Mouse (Mus musculus) hindbrain, embryonic 11.5 days (tissue): Measurements from ENCODE around the gene Slc22a27. TPM values are rescaled to one million over a fixed set of nuclear protein-coding genes. Genes with fewer than 3 reads are reported as not detected.

Source experiments
- polyA plus RNA-seq: library from polyadenylated mRNA; unstranded; fragments of >200 nt; fragmentation: Nextera tagmentation; extraction: Ambion mirVana; gene quantifications from 2 replicates; pipeline ENCODE4 v1.2.1, GENCODE M21; 2014

Slc22a27 gene
- polyA plus RNA-seq, 1 experiment from 2014 or later: not detected

Other genes with a start within 250 kb of the Slc22a27 start
- gene Slc22a26, start 163.4 kb downstream of the Slc22a27 start, polyA plus RNA-seq: not detected in 2 replicates
- gene Slc22a28, start 166.0 kb upstream of the Slc22a27 start, polyA plus RNA-seq: not detected in 2 replicates